Mouse (Mus musculus) myocyte (in vitro differentiated cells): Measurements from ENCODE around the gene Diaph3.

ENCODE experiments used
- CEBPB ChIP-seq: IDR thresholded peaks from 2 replicates; pipeline ENCODE4 v1.6.1; 2011; ENCODE audit warnings: mild to moderate bottlenecking, moderate library complexity; ENCODE audit not compliant: poor library complexity, insufficient read depth, severe bottlenecking
- MYOG ChIP-seq, 3 experiments: IDR thresholded peaks; one replicate each; pipeline ENCODE4 v1.6.1; 2011; ENCODE audit warnings: control low read depth in 2 of 3, low read depth in 2 of 3, mild to moderate bottlenecking in 2 of 3; ENCODE audit not compliant: insufficient read length in 2 of 3, control insufficient read depth in 1 of 3, insufficient read depth in 1 of 3
- POLR2A ChIP-seq: IDR thresholded peaks from one replicate; pipeline ENCODE4 v1.6.1; 2011; ENCODE audit warnings: low read depth, mild to moderate bottlenecking, control low read depth, moderate library complexity; ENCODE audit not compliant: insufficient read length
- POLR2AphosphoS2 ChIP-seq: IDR thresholded peaks from one replicate; pipeline ENCODE4 v1.6.1; 2011; ENCODE audit warnings: low read depth, control low read depth; ENCODE audit not compliant: insufficient read length
- USF1 ChIP-seq: IDR thresholded peaks from one replicate; pipeline ENCODE4 v1.6.1; 2011; ENCODE audit warnings: low read depth, mild to moderate bottlenecking, control low read depth, moderate library complexity

- TF ChIP-seq POLR2A (no peak), POLR2AphosphoS2 (no peak), MYOG (IDR thresholded peaks at IDR 0.05; ENCODE audit: control insufficient read depth in 1 of 3, insufficient read depth in 1 of 3, insufficient read length in 2 of 3, low read depth in 2 of 3) (no peak), CEBPB (no peak), USF1 (no peak)
Measured at GRCm38 (mm10) chr14:86662846-86663245, 478.2 kb downstream of the Diaph3 start.
